Mouse (Mus musculus) adrenal gland, postnatal 4 days (tissue): Measurements from ENCODE around the gene Fbxw19. TPM values are rescaled to one million over a fixed set of nuclear protein-coding genes. Genes with fewer than 3 reads are reported as not detected.
"Not testable (repeated sequence)": the region's sequence is repeated elsewhere in the genome, so short reads cannot be mapped to it uniquely, and the experiment has no call there.

ENCODE experiments used
- DNase-seq, 2 experiments: peaks; one replicate each; pipeline ENCODE4 v3.0.0; 2021 to 2022; ENCODE audit warnings: low spot score in 2 of 2, mixed read lengths in 2 of 2
- long read RNA-seq, 2 experiments: library from polyadenylated mRNA; stranded (forward); transcript quantifications; one replicate each; pipeline ENCODE4 v2.0.0; 2021
- total RNA-seq, 2 experiments: library from RNA; stranded (reverse); gene quantifications; 2 replicates each; pipeline ENCODE4 v1.2.3; 2021

The Fbxw19 gene
- total RNA-seq = not detected
- long read RNA-seq, experiment 1 = 0 reads
- long read RNA-seq, experiment 2 = 0 reads

DNA sequence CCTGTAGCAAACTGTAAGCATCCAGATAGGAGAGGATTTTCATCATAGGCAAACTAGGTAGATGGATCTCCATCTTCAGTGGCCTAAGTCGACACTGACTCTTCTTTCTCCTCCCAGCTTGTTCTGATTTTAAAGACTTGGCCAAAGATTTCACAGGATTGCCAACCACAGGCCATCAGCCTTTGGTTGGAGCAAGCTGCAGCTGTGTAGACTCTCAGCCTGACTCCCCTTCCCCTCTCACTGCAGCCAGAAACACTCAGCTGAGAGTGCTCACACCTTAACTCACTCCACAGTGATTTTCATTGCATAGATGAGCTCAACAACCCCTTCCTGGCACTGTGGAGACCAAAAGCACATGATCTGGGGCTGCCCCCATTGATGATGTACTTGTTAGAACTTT, at the start of gene Fbxw19:
Gene Fbxw19, minus strand, starts transcription at position 101 of the 400 bp plus-strand sequence.
- DNase-seq = not testable (repeated sequence)

- DNase-seq = no peak
Observed at GRCm38 (mm10) chr9:109523385-109524064, 27.9 kb upstream of the Fbxw19 start.

DNA sequence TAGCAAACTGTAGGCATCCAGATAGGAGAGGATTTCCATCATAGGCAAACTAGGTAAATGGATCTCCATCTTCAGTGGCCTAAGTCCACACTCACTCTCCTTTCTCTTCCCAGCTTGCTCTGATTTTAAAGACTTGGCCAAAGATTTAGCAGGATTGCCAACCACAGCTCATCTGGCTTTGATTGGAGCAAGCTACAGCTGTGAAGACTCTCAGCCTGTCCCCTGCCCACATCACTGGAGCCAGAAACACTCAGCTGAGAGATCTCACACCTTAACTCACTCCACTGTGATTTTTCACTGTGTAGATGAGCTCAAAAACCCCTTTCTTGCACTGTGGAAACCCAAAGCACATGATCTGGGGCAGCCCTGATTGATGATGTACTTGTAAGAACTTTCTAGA, 46.6 kb downstream of the Fbxw19 start, which contains the start of gene Fbxw16:
Gene Fbxw16, minus strand, starts transcription at position 101 of the 400 bp plus-strand sequence.
- DNase-seq = no peak

GRCm38 (mm10) chr9:109432956-109433355, 62.7 kb downstream of the Fbxw19 start:
- no peak for DNase-seq

Other genes starting within 250 kb of the Fbxw19 start
- gene Fbxw14, start 208.2 kb downstream of the Fbxw19 start, total RNA-seq = not detected
- not detected for gene Fbxw28, start 156.2 kb downstream of the Fbxw19 start, total RNA-seq
- gene Fbxw22, start 91.6 kb downstream of the Fbxw19 start, total RNA-seq = not detected
- not detected for gene Fbxw16, start 46.7 kb downstream of the Fbxw19 start, total RNA-seq
- under 1 TPM in 1 of 2 experiments, not detected in 1; 0.42 TPM for gene Fbxw15, start 72.4 kb upstream of the Fbxw19 start, total RNA-seq
- not detected for gene Fbxw24, start 130.2 kb upstream of the Fbxw19 start, total RNA-seq
- gene Fbxw25, start 168.8 kb upstream of the Fbxw19 start, total RNA-seq = under 1 TPM in 1 of 2 experiments, not detected in 1; 0.20 TPM
- not detected for gene Fbxw18, start 206.8 kb upstream of the Fbxw19 start, total RNA-seq